Mouse (Mus musculus): ENCODE data around the gene Slc41a3. TPM values are rescaled to one million over a fixed set of nuclear protein-coding genes. Genes with fewer than 3 reads are reported as not detected.

The Slc41a3 gene
- polyA plus RNA-seq, 1 experiment from 2014 or later: 2.1 TPM

DNA sequence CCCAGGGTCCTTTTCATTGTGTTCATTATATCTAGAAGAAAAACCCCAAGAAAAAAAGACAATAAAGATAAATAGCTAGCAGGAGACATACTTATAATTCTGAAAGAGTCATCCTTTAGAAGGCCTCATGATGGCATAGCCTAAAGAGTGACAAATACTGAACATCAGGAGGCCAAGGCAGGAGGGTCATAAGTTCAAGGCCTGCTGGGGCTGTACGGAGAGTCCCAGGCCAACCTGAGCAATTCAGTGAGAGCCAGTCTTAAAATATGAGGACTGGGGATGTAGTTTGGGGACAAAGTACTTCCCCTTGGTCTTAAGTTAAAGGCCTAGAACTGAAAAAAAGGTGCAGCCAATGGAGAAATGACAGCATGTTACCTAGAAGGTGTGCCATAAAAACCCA lies 82.3 kb downstream of the Slc41a3 start:
- no peak overlapping the region for H3K27ac ChIP-seq
- peaks cover 12% of the 10 kb centered on the region for H3K4me1 ChIP-seq (replicated peaks)
- ATAC-seq (ENCODE audit: insufficient number of reproducible peaks, insufficient read depth, low FRiP score, low TSS enrichment, low read depth): no peak
- H3K27me3 ChIP-seq: no peaks in the 10 kb centered on the region
- no peaks in the 10 kb centered on the region for H3K9me3 ChIP-seq
- H3K4me3 ChIP-seq (replicated peaks): no peak overlapping the region
- 72% methylated on average over 1 of the region's 1 CpGs for WGBS
- H3K9ac ChIP-seq (replicated peaks): no peak overlapping the region
- H3K36me3 ChIP-seq: peaks cover 77% of the 10 kb centered on the region
- no peak overlapping the region for H3K4me2 ChIP-seq

DNA sequence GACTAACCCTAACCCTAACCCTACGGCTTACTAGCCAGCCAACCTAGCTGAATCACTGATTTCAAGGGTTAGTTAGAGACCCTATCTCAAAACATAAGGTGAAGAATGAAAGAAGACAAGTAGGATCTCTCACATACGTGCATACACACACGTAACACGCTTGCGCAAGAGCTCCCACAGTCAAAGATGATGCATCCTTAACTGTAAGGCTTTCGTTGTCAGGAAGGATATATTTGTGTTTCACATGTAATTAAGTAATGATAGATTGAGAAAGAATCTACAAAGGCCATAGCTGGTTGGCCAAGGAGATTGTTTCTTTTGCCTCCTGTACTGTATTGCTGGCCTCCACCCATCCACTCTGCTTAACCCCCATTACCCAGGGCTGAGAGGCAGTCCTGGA lies 83.5 kb downstream of the Slc41a3 start:
- WGBS: 95% methylated on average over 6 of the region's 6 CpGs
- ATAC-seq (ENCODE audit: insufficient number of reproducible peaks, insufficient read depth, low FRiP score, low TSS enrichment, low read depth): no peak
- Histone ChIP-seq H3K4me3 (replicated peaks) (no peak overlapping the region), H3K4me1 (replicated peaks) (peaks cover 12% of the 10 kb centered on the region), H3K9ac (replicated peaks) (no peak overlapping the region), H3K4me2 (no peak overlapping the region), H3K27me3 (no peaks in the 10 kb centered on the region), H3K27ac (no peak overlapping the region), H3K9me3 (no peaks in the 10 kb centered on the region), H3K36me3 (peaks cover 76% of the 10 kb centered on the region)

DNA sequence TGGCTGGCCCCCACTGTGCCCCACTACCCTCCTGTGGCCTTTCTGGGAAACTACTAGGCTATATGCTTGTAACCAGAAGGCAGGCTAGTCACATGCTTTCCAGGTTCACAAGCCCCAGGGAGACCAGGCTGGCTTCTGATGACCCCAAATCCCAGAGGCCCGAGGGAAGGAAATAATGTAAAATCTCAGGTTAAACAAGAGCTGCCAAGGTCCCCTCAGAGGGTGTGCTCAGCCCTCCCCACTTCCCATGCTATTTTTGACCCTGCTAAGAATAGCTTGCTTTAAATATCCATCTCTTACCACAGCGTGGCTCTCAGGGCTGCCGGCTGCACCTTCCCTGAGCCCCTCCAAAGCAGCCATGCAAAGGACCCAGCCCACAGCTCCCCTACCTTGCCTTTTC lies 84.2 kb downstream of the Slc41a3 start:
- H3K9me3 ChIP-seq: no peaks in the 10 kb centered on the region
- WGBS: 80% methylated on average over 3 of the region's 3 CpGs
- H3K36me3 ChIP-seq: peaks cover 77% of the 10 kb centered on the region
- ATAC-seq (ENCODE audit: insufficient number of reproducible peaks, insufficient read depth, low FRiP score, low TSS enrichment, low read depth): no peak
- H3K9ac ChIP-seq (replicated peaks): no peak overlapping the region
- H3K4me3 ChIP-seq (replicated peaks): no peak overlapping the region
- H3K4me1 ChIP-seq (replicated peaks): peaks cover 12% of the 10 kb centered on the region
- H3K27ac ChIP-seq: no peak overlapping the region
- H3K27me3 ChIP-seq: no peaks in the 10 kb centered on the region
- no peak overlapping the region for H3K4me2 ChIP-seq

DNA sequence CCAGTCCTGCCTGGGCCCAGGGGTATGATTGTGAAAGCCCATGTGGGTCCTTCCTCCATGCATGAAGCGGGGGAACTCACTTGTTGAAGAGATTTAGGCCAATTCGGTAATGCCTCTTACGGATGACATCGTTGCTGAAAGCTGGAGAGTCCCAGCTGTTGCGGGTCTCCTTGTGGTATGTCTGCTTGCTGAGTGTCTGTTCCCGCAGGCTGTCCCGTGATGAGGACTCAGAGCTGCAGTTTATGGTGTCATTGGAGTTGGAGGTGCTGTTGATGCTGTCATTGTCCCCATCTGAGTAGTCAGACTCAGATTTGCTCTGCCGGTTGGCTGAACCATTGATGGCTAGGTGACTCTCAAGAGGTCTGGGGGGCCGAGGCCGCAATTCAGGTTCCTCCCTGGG lies 85.0 kb downstream of the Slc41a3 start:
- peaks cover 78% of the 10 kb centered on the region for H3K36me3 ChIP-seq
- 89% methylated on average over 10 of the region's 10 CpGs for WGBS
- no peaks in the 10 kb centered on the region for H3K9me3 ChIP-seq
- H3K4me2 ChIP-seq: no peak overlapping the region
- H3K27ac ChIP-seq: no peak overlapping the region
- H3K9ac ChIP-seq (replicated peaks): no peak overlapping the region
- ATAC-seq (ENCODE audit: insufficient number of reproducible peaks, insufficient read depth, low FRiP score, low TSS enrichment, low read depth): no peak
- peaks cover 12% of the 10 kb centered on the region for H3K4me1 ChIP-seq (replicated peaks)
- H3K4me3 ChIP-seq (replicated peaks): no peak overlapping the region
- no peaks in the 10 kb centered on the region for H3K27me3 ChIP-seq

DNA sequence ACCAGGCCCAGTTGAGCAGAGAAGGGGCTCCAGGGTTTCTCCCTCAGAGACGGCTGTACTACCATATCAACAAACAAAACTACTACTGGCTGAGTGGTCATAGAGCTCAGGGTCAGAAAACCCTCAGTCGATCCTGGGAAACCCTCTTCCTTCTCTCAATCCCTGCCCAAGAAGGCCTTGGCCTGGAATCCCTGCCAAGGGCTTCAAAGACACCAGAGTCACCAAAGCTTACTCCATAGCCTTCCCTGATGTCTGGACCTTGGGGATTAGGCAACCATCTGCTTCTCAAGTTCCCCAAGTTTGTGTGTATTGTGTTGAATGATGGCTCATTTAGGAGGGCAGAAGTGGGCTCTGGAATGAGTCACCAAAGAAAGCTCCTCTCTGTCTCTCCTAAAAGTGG lies 87.4 kb downstream of the Slc41a3 start:
- H3K9ac ChIP-seq (replicated peaks): no peak overlapping the region
- ATAC-seq (ENCODE audit: insufficient number of reproducible peaks, insufficient read depth, low FRiP score, low TSS enrichment, low read depth): no peak
- no peaks in the 10 kb centered on the region for H3K27me3 ChIP-seq
- no peaks in the 10 kb centered on the region for H3K9me3 ChIP-seq
- no peak overlapping the region for H3K4me3 ChIP-seq (replicated peaks)
- H3K36me3 ChIP-seq: peaks cover 75% of the 10 kb centered on the region
- no peaks in the 10 kb centered on the region for H3K4me1 ChIP-seq (replicated peaks)
- no peak overlapping the region for H3K27ac ChIP-seq
- no peak overlapping the region for H3K4me2 ChIP-seq
- WGBS: 78% methylated on average over 2 of the region's 2 CpGs

DNA sequence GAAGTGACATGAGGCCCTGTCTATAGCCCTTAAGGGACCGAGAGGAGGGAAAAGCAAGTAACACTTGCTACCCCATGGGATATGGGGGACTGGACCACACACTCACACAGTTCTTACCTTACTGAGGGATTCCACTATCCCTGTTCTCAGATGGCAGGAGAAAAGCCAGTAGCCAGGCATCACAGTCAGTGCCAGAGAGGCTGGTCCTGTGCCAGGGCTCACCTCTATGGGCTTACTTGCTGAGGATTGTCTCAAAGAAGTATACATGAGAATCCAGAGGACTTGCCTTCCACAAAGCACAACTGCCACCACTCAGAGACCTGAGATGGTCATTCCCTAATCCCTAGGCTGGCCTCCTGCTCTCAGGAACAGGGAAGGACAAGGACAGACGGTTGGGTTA lies 87.9 kb downstream of the Slc41a3 start:
- ATAC-seq (ENCODE audit: insufficient number of reproducible peaks, insufficient read depth, low FRiP score, low TSS enrichment, low read depth): no peak
- H3K4me1 ChIP-seq (replicated peaks): no peaks in the 10 kb centered on the region
- 77% methylated on average over 2 of the region's 2 CpGs for WGBS
- peaks cover 71% of the 10 kb centered on the region for H3K36me3 ChIP-seq
- H3K27ac ChIP-seq: no peak overlapping the region
- no peak overlapping the region for H3K4me3 ChIP-seq (replicated peaks)
- no peaks in the 10 kb centered on the region for H3K27me3 ChIP-seq
- H3K9ac ChIP-seq (replicated peaks): no peak overlapping the region
- H3K9me3 ChIP-seq: no peaks in the 10 kb centered on the region
- no peak overlapping the region for H3K4me2 ChIP-seq

DNA sequence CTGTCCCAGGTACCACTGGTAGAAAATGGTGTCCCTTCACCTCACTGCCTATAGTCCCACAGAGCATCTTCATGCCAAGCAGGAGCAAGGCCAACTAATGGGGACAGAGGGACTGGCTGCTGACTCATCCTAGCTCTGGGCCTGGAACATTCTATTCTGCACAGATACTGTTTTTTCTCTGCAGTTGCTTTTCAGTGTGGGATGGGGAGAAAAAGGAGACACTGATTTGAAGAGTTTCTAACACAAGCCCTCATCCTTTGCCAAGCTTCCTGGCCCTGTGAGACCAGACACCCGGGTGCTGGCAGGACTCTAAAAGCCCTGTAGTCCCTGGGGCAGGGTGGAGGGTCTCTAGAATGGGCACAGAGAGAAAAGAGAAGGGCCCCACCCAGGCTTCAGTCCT lies 91.2 kb downstream of the Slc41a3 start:
- no peak overlapping the region for H3K27ac ChIP-seq
- no peak for ATAC-seq (ENCODE audit: insufficient number of reproducible peaks, insufficient read depth, low FRiP score, low TSS enrichment, low read depth)
- H3K4me2 ChIP-seq: no peak overlapping the region
- no peak overlapping the region for H3K9ac ChIP-seq (replicated peaks)
- no peaks in the 10 kb centered on the region for H3K27me3 ChIP-seq
- H3K4me3 ChIP-seq (replicated peaks): no peak overlapping the region
- H3K4me1 ChIP-seq (replicated peaks): peaks cover 21% of the 10 kb centered on the region
- 79% methylated on average over 1 of the region's 1 CpGs for WGBS
- H3K36me3 ChIP-seq: peaks cover 38% of the 10 kb centered on the region
- H3K9me3 ChIP-seq: no peaks in the 10 kb centered on the region

Small RNA genes lying within 50 kb of the gene (microRNA-seq; reads per million reads assigned to microRNA genes)
- gene Gm24816: not detected

Other genes starting within 250 kb of the Slc41a3 start
- 9.9 and 12.1 TPM in 2 replicates for gene Zxdc, start 235.2 kb upstream of the Slc41a3 start, polyA plus RNA-seq (2016; fragmentation: Nextera tagmentation; extraction: Ambion mirVana)
- 0.18 and 0.50 TPM in 2 replicates for gene Cfap100, start 175.9 kb upstream of the Slc41a3 start, polyA plus RNA-seq (2016; fragmentation: Nextera tagmentation; extraction: Ambion mirVana)
- gene Klf15, start 142.1 kb upstream of the Slc41a3 start, polyA plus RNA-seq (2016; fragmentation: Nextera tagmentation; extraction: Ambion mirVana): 4.3 and 4.6 TPM in 2 replicates
- 1.6 TPM in 2 replicates for gene Aldh1l1, start 118.3 kb upstream of the Slc41a3 start, polyA plus RNA-seq (2016; fragmentation: Nextera tagmentation; extraction: Ambion mirVana)